Mouse (Mus musculus): ENCODE data around the gene Gkn2. TPM values are rescaled to one million over a fixed set of nuclear protein-coding genes. Genes with fewer than 3 reads are reported as not detected.

The Gkn2 gene
- polyA plus RNA-seq (2012; rRNA removed; ENCODE audit: low replicate concordance), result 0.27 TPM in 1 of 2 replicates, not detected in the other

DNA sequence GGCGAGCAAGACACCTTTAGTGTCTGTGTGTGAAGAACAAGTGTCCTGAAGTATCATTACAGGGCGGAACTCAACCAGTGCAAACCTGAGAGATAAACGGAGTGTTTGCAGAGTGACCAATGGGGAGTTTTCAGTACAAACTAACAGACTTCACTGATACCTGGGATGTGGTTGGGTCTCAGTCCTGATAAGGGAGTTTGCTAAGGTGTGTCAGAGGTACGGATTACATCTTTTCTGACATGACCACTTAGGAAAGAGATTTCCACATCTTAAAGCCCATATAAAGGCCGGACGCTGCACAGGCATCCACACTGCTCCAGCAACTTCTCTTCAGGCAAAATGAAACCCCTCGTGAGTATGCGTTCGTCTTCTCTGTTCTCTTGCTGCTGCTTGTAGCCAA is at the start of gene Gkn2:
Gene Gkn2, plus strand, starts transcription at position 301 of the 400 bp plus-strand sequence.

DNA sequence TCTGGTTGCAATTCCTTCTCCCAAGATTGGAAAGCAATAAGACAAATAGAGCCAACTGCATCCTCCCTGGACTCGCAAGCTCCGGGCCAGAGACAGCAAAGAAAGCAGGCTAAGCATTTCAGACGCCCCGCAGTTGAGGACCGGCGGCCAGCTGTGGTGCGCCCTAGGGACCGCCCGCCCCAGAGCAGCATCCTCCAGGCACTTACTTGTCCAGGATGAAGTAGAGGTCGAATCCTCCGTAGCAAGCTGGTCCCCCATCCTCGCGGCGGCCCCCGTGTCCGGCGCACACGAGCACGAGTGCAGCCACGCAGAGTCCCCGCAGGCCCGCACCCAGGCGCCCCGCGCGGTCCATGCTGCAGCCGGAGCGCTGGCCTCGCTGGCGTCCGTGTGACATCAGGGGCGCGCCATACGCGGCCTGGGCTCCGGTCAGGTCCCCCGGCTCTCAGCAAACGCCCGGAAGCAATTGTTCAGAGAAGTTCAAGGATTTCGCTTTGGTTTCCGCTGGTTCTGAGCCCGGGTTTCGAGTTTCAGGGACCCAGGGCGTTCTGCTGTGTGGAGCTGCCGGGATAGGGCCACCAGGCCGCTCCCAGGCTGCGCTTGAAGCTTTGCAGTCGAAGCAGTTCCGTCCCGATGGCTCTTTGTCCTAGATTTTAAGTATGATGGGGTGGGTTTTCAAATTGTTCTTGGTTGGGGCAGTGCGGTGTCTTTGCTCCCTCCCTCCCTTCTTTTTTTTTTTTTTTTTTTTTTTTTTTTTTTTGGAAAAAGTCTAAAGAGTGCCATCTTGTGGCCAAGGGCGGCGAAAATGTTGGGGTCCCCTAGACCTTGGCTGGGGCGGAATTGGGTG is 37.8 kb upstream of the Gkn2 start, which contains the start of gene Antxr1:
Gene Antxr1, minus strand, starts transcription at position 731 of the 844 bp plus-strand sequence.

DNA sequence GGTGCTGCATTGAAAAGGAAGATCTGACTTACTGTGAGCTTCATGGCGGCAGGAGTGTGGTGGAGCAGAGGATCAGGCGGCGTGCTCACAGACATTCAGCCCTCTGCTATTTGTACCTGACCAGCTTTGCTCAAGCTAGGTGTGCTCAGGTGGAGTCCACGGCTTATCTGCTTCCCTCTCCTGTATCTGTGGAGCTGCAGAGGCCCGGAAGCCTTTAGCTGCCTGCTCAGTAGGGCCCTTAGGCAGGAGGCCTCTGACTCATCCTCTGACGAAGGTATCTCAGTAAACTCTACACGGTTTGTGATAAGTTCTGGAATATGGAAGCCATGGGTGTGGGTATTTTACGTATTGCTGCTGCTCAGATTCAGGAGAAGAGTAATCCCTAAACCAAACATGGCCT is 22.3 kb upstream of the Gkn2 start, which contains the start of gene Gkn1:
Gene Gkn1, minus strand, starts transcription at position 114 of the 400 bp plus-strand sequence.

DNA sequence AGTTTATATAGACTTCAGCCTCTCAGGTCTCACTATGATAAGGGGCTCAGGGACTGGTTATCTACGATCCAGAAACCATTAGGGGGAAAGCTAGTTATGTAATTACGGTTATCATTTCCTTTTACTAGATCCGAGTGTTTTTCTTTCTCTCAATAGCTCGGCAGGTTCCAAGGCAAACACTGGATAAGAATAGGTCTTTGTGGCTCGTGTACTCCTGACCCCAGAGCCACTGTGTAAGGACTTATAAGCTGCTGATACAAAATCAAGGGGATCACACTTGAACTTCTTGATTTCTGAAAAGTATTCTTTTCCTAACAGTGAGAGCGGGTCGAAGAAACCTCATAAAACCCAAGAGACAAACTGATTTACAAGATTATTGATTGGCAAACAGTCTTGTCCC is 15.7 kb downstream of the Gkn2 start, which contains the start of gene Gkn3:
Gene Gkn3, minus strand, starts transcription at position 59 of the 400 bp plus-strand sequence.

DNA sequence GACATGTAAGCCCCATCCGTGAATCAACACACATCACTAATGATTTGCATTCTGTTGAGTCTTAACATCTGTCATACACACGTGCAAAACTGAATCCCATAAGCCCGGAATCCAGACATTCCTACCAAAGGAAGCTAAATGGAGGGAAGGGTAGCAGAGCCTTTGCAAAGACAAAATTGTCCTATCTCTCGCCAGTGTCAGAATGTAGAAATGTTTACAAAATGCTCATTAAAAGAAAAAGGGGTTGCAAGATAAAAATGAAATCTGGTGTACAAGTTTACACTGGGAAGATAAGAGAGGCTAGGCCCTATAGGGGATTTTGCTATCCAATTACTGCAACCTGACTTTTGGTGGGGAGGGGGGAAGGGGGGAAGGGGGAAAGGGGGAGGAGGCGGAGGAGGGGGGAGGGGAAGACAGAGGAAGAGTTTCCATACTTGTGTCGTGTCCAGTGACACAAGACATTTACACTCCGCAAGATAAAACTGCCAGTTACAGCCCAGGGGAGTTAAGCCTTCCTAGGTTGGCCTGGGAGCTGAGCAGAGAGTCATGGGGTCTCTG is 55.4 kb downstream of the Gkn2 start, which contains the start of gene Bmp10:
Gene Bmp10, plus strand, starts transcription at position 508 of the 558 bp plus-strand sequence.

Other genes starting within 250 kb of the Gkn2 start
- 12.3 and 52.8 TPM in 2 replicates for gene Antxr1, start 37.5 kb upstream of the Gkn2 start, polyA plus RNA-seq (2012; rRNA removed; ENCODE audit: low replicate concordance)
- 0.24 TPM in 1 of 2 replicates, not detected in the other for gene Gkn1, start 22.4 kb upstream of the Gkn2 start, polyA plus RNA-seq (2012; rRNA removed; ENCODE audit: low replicate concordance)
- 9.4 and 11.7 TPM in 2 replicates for gene Gkn3, start 15.6 kb downstream of the Gkn2 start, polyA plus RNA-seq (2012; rRNA removed; ENCODE audit: low replicate concordance)
- 0.03 TPM in 1 of 2 replicates, not detected in the other for gene Bmp10, start 55.6 kb downstream of the Gkn2 start, polyA plus RNA-seq (2012; rRNA removed; ENCODE audit: low replicate concordance)
- gene Arhgap25, start 159.9 kb downstream of the Gkn2 start, polyA plus RNA-seq (2012; rRNA removed; ENCODE audit: low replicate concordance), result 4.2 and 5.0 TPM in 2 replicates
- gene Prokr1, start 217.4 kb downstream of the Gkn2 start, polyA plus RNA-seq (2012; rRNA removed; ENCODE audit: low replicate concordance), result 0.64 and 4.4 TPM in 2 replicates

Measured in subcutaneous adipose tissue, adult 2 months (tissue).